Mouse (Mus musculus): ENCODE measurements around the gene Xpr1. TPM values are rescaled to one million over a fixed set of nuclear protein-coding genes. Genes with fewer than 3 reads are reported as not detected.
"Not testable (repeated sequence)": the region's sequence is repeated elsewhere in the genome, so short reads cannot be mapped to it uniquely, and the experiment has no call there.

Gene Xpr1
- polyA plus RNA-seq, 1 experiment from 2014 or later = 64.3 TPM

GRCm38 (mm10) chr1:155274976-155275375, 142.2 kb downstream of the Xpr1 start:
- no peak overlapping the region for H3K4me3 ChIP-seq (replicated peaks)
- H3K9me3 ChIP-seq = no peaks in the 10 kb centered on the region
- peaks cover 7% of the 10 kb centered on the region for H3K36me3 ChIP-seq
- no peak for ATAC-seq
- 90% methylated on average over 3 of the region's 3 CpGs for WGBS
- no peak overlapping the region for H3K9ac ChIP-seq (replicated peaks)
- H3K27ac ChIP-seq = no peak overlapping the region
- no peak overlapping the region for H3K4me2 ChIP-seq (replicated peaks)
- no peaks in the 10 kb centered on the region for H3K27me3 ChIP-seq
- no peaks in the 10 kb centered on the region for H3K4me1 ChIP-seq (replicated peaks)

GRCm38 (mm10) chr1:155272953-155273352, 144.3 kb downstream of the Xpr1 start:
- H3K4me1 ChIP-seq (replicated peaks) = no peaks in the 10 kb centered on the region
- H3K27ac ChIP-seq = no peak overlapping the region
- no peak overlapping the region for H3K9ac ChIP-seq (replicated peaks)
- H3K4me3 ChIP-seq (replicated peaks) = no peak overlapping the region
- WGBS = over 99% methylated on average over 4 of the region's 4 CpGs
- peaks cover 7% of the 10 kb centered on the region; the same call in 1 of the 2 replicates for H3K36me3 ChIP-seq
- ATAC-seq = no peak
- H3K9me3 ChIP-seq = no peaks in the 10 kb centered on the region
- H3K4me2 ChIP-seq (replicated peaks) = no peak overlapping the region
- H3K27me3 ChIP-seq = no peaks in the 10 kb centered on the region

GRCm38 (mm10) chr1:155262496-155262895, 154.7 kb downstream of the Xpr1 start:
- not testable (repeated sequence) for H3K4me3 ChIP-seq (replicated peaks); H3K9me3 ChIP-seq; H3K27me3 ChIP-seq; H3K4me1 ChIP-seq (replicated peaks); ATAC-seq; H3K36me3 ChIP-seq; H3K4me2 ChIP-seq (replicated peaks); H3K9ac ChIP-seq (replicated peaks); H3K27ac ChIP-seq
- WGBS = 94% methylated on average over 10 of the region's 10 CpGs

- no peak overlapping the region for H3K9ac ChIP-seq (replicated peaks)
- no peaks in the 10 kb centered on the region for H3K9me3 ChIP-seq
- no peaks in the 10 kb centered on the region for H3K36me3 ChIP-seq
- peaks cover 5% of the 10 kb centered on the region for H3K4me1 ChIP-seq (replicated peaks)
- no peak overlapping the region for H3K4me2 ChIP-seq (replicated peaks)
- H3K4me3 ChIP-seq (replicated peaks) = no peak overlapping the region
- no peak for ATAC-seq
- WGBS = 90% methylated on average over 8 of the region's 8 CpGs
- H3K27ac ChIP-seq = no peak overlapping the region
- H3K27me3 ChIP-seq = no peaks in the 10 kb centered on the region
Observed at GRCm38 (mm10) chr1:155254309-155254708, 162.9 kb downstream of the Xpr1 start.

- no peak overlapping the region for H3K27ac ChIP-seq
- no peak overlapping the region for H3K9ac ChIP-seq (replicated peaks)
- no peak overlapping the region for H3K4me3 ChIP-seq (replicated peaks)
- H3K4me2 ChIP-seq (replicated peaks) = no peak overlapping the region
- H3K4me1 ChIP-seq (replicated peaks) = peaks cover 5% of the 10 kb centered on the region
- H3K9me3 ChIP-seq = no peaks in the 10 kb centered on the region
- H3K36me3 ChIP-seq = no peaks in the 10 kb centered on the region
- no peak for ATAC-seq
- H3K27me3 ChIP-seq = no peaks in the 10 kb centered on the region
- WGBS = 77% methylated on average over 12 of the region's 12 CpGs
Observed at GRCm38 (mm10) chr1:155253126-155253525, 164.1 kb downstream of the Xpr1 start.

GRCm38 (mm10) chr1:155252631-155253121, 164.5 kb downstream of the Xpr1 start:
- WGBS = 43% methylated on average over 6 of the region's 6 CpGs
- no peaks in the 10 kb centered on the region for H3K36me3 ChIP-seq
- H3K4me1 ChIP-seq (replicated peaks) = peaks cover 5% of the 10 kb centered on the region
- H3K27me3 ChIP-seq = no peaks in the 10 kb centered on the region
- ATAC-seq = 0 out of 2 replicates have a peak, but pooled peaks have one; percentile 45
- H3K9ac ChIP-seq (replicated peaks) = no peak overlapping the region
- H3K4me3 ChIP-seq (replicated peaks) = no peak overlapping the region
- H3K27ac ChIP-seq = no peak overlapping the region
- no peak overlapping the region for H3K4me2 ChIP-seq (replicated peaks)
- no peaks in the 10 kb centered on the region for H3K9me3 ChIP-seq

GRCm38 (mm10) chr1:155251596-155251995, 165.6 kb downstream of the Xpr1 start:
- ATAC-seq = no peak
- Histone ChIP-seq H3K27ac (no peak overlapping the region), H3K4me1 (replicated peaks) (peaks cover 5% of the 10 kb centered on the region), H3K36me3 (no peaks in the 10 kb centered on the region), H3K4me3 (replicated peaks) (no peak overlapping the region), H3K4me2 (replicated peaks) (no peak overlapping the region), H3K27me3 (no peaks in the 10 kb centered on the region), H3K9me3 (no peaks in the 10 kb centered on the region), H3K9ac (replicated peaks) (no peak overlapping the region)
- 84% methylated on average over 5 of the region's 5 CpGs for WGBS

- Histone ChIP-seq H3K4me2 (replicated peaks) (no peak overlapping the region), H3K36me3 (no peaks in the 10 kb centered on the region), H3K27ac (no peak overlapping the region), H3K4me1 (replicated peaks) (peaks cover 5% of the 10 kb centered on the region), H3K4me3 (replicated peaks) (no peak overlapping the region), H3K27me3 (peaks cover 2% of the 10 kb centered on the region), H3K9me3 (no peaks in the 10 kb centered on the region), H3K9ac (replicated peaks) (no peak overlapping the region)
- 36% methylated on average over 4 of the region's 4 CpGs for WGBS
- ATAC-seq = no peak
Observed at GRCm38 (mm10) chr1:155250531-155251135, 166.6 kb downstream of the Xpr1 start.

- H3K27ac ChIP-seq = no peak overlapping the region
- H3K9me3 ChIP-seq = no peaks in the 10 kb centered on the region
- H3K4me3 ChIP-seq (replicated peaks) = no peak overlapping the region
- H3K4me2 ChIP-seq (replicated peaks) = no peak overlapping the region
- H3K9ac ChIP-seq (replicated peaks) = no peak overlapping the region
- H3K36me3 ChIP-seq = no peaks in the 10 kb centered on the region
- 31% methylated on average over 5 of the region's 5 CpGs for WGBS
- ATAC-seq = no peak
- H3K4me1 ChIP-seq (replicated peaks) = peaks cover 5% of the 10 kb centered on the region
- H3K27me3 ChIP-seq = peaks cover 9% of the 10 kb centered on the region
Observed at GRCm38 (mm10) chr1:155249896-155250295, 167.3 kb downstream of the Xpr1 start.

GRCm38 (mm10) chr1:155248041-155248440, 169.2 kb downstream of the Xpr1 start:
- Histone ChIP-seq H3K4me2 (replicated peaks) (no peak overlapping the region), H3K36me3 (no peaks in the 10 kb centered on the region), H3K4me3 (replicated peaks) (no peak overlapping the region), H3K27ac (no peak overlapping the region), H3K9me3 (no peaks in the 10 kb centered on the region), H3K27me3 (peaks cover 22% of the 10 kb centered on the region), H3K4me1 (replicated peaks) (peaks cover 19% of the 10 kb centered on the region), H3K9ac (replicated peaks) (no peak overlapping the region)
- ATAC-seq = no peak
- 74% methylated on average over 5 of the region's 5 CpGs for WGBS

- 50% methylated on average over 5 of the region's 5 CpGs for WGBS
- no peak for ATAC-seq
Observed at GRCm38 (mm10) chr1:155247441-155247840, 169.8 kb downstream of the Xpr1 start.

GRCm38 (mm10) chr1:155245516-155245915, 171.7 kb downstream of the Xpr1 start:
- Histone ChIP-seq H3K9ac (replicated peaks) (no peak overlapping the region), H3K4me3 (replicated peaks) (no peak overlapping the region), H3K36me3 (no peaks in the 10 kb centered on the region), H3K4me1 (replicated peaks) (peaks cover 14% of the 10 kb centered on the region), H3K27me3 (peaks cover 23% of the 10 kb centered on the region), H3K9me3 (no peaks in the 10 kb centered on the region), H3K27ac (no peak overlapping the region), H3K4me2 (replicated peaks) (no peak overlapping the region)
- ATAC-seq = no peak
- WGBS = 63% methylated on average over 7 of the region's 7 CpGs

More at GRCm38 (mm10) chr1:155247441-155247840, 169.8 kb downstream of the Xpr1 start:
- H3K9ac ChIP-seq (replicated peaks) = no peak overlapping the region
- H3K4me2 ChIP-seq (replicated peaks) = no peak overlapping the region
- no peak overlapping the region for H3K4me3 ChIP-seq (replicated peaks)
- H3K36me3 ChIP-seq = no peaks in the 10 kb centered on the region
- H3K27me3 ChIP-seq = peaks cover 23% of the 10 kb centered on the region
- no peak overlapping the region for H3K27ac ChIP-seq
- no peaks in the 10 kb centered on the region for H3K9me3 ChIP-seq
- H3K4me1 ChIP-seq (replicated peaks) = peaks cover 14% of the 10 kb centered on the region

- H3K27ac ChIP-seq = peak overlapping the region; percentile 65; the same call in 1 of the 2 replicates
- H3K36me3 ChIP-seq = no peaks in the 10 kb centered on the region
- H3K9ac ChIP-seq (replicated peaks) = peak overlapping the region; percentile 79
- H3K4me3 ChIP-seq (replicated peaks) = peak overlapping the region; percentile 50
- H3K4me2 ChIP-seq (replicated peaks) = peak overlapping the region; percentile 86
- 6% methylated on average over 29 of the region's 29 CpGs for WGBS
- peaks cover 15% of the 10 kb centered on the region for H3K4me1 ChIP-seq (replicated peaks)
- peaks cover 23% of the 10 kb centered on the region for H3K27me3 ChIP-seq
- ATAC-seq = no peak
- H3K9me3 ChIP-seq = no peaks in the 10 kb centered on the region
Observed at GRCm38 (mm10) chr1:155244771-155245211, 172.4 kb downstream of the Xpr1 start.

Data from midbrain, embryonic 13.5 days (tissue).